Mouse (Mus musculus) frontal cortex, postnatal 36 days (tissue): ENCODE results near the gene Gm20865.
"Not testable (repeated sequence)": the region's sequence is repeated elsewhere in the genome, so short reads cannot be mapped to it uniquely, and the experiment has no call there.

Experiments used
- DNase-seq, 2 experiments: peaks; one replicate each; pipeline ENCODE4 v3.0.0; 2022; ENCODE audit warnings: low spot score in 2 of 2

Gene Gm20865

GRCm38 (mm10) chrY:21241275-21241674, at the start of gene Gm20865:
Gene Gm20865 (plus strand): TSS chrY:21241575.
- not testable (repeated sequence) for DNase-seq
